Mouse (Mus musculus) urinary bladder, postnatal 14 days (tissue): ENCODE results near the gene Mcf2l.

Experiments
- DNase-seq: peaks from one replicate; pipeline ENCODE4 v3.0.0; 2021; ENCODE audit warnings: low spot score

Mcf2l gene

GRCm38 (mm10) chr8:12994468-12994867 is 120.9 kb downstream of the Mcf2l start:
- no peak for DNase-seq

GRCm38 (mm10) chr8:12995481-12995880 is 121.9 kb downstream of the Mcf2l start:
- DNase-seq: no peak

- peak; percentile 10 for DNase-seq
Observed at GRCm38 (mm10) chr8:12996831-12997275, 123.2 kb downstream of the Mcf2l start.

- DNase-seq: no peak
Observed at GRCm38 (mm10) chr8:12998331-12998730, 124.7 kb downstream of the Mcf2l start.

- no peak for DNase-seq
Observed at GRCm38 (mm10) chr8:12999793-13000192, 126.2 kb downstream of the Mcf2l start.

- DNase-seq: no peak
Observed at GRCm38 (mm10) chr8:13007458-13007857, 133.9 kb downstream of the Mcf2l start.

GRCm38 (mm10) chr8:13010313-13010712 is 136.7 kb downstream of the Mcf2l start:
- DNase-seq: no peak

- no peak for DNase-seq
Observed at GRCm38 (mm10) chr8:13019560-13019959, 146.0 kb downstream of the Mcf2l start.

- DNase-seq: no peak
Observed at GRCm38 (mm10) chr8:13021830-13022229, 148.2 kb downstream of the Mcf2l start.

- no peak for DNase-seq
Observed at GRCm38 (mm10) chr8:13025487-13026224, 152.1 kb downstream of the Mcf2l start, which contains the start of gene F7. TSS of gene F7 (plus strand) at chr8:13026034.

GRCm38 (mm10) chr8:13027615-13028014 is 154.0 kb downstream of the Mcf2l start:
- DNase-seq: no peak

GRCm38 (mm10) chr8:13028482-13028881 is 154.9 kb downstream of the Mcf2l start:
- no peak for DNase-seq

GRCm38 (mm10) chr8:13036346-13036812 is 162.8 kb downstream of the Mcf2l start:
- DNase-seq: no peak

- DNase-seq: no peak
Observed at GRCm38 (mm10) chr8:13037015-13037414, 163.4 kb downstream of the Mcf2l start, which contains the start of gene F10. TSS of gene F10 (plus strand) at chr8:13037308.

- no peak for DNase-seq
Observed at GRCm38 (mm10) chr8:13037569-13037968, 164.0 kb downstream of the Mcf2l start.

- DNase-seq: no peak
Observed at GRCm38 (mm10) chr8:13039054-13039453, 165.4 kb downstream of the Mcf2l start.

GRCm38 (mm10) chr8:13041459-13041858 is 167.9 kb downstream of the Mcf2l start:
- no peak for DNase-seq

GRCm38 (mm10) chr8:13047652-13048051 is 174.0 kb downstream of the Mcf2l start:
- no peak for DNase-seq

GRCm38 (mm10) chr8:13050550-13050949 is 176.9 kb downstream of the Mcf2l start:
- DNase-seq: no peak

GRCm38 (mm10) chr8:13057351-13057750 is 183.7 kb downstream of the Mcf2l start:
- DNase-seq: no peak

- no peak for DNase-seq
Observed at GRCm38 (mm10) chr8:13060441-13061150, 187.0 kb downstream of the Mcf2l start, which contains the start of gene Proz. TSS of gene Proz (plus strand) at chr8:13060914.

- DNase-seq: no peak
Observed at GRCm38 (mm10) chr8:13063112-13063511, 189.5 kb downstream of the Mcf2l start.
